Mouse (Mus musculus): ENCODE measurements around the gene Rin2. TPM values are rescaled to one million over a fixed set of nuclear protein-coding genes. Genes with fewer than 3 reads are reported as not detected.

Gene Rin2
- polyA plus RNA-seq, 1 experiment from 2014 or later = 26.7 TPM

DNA sequence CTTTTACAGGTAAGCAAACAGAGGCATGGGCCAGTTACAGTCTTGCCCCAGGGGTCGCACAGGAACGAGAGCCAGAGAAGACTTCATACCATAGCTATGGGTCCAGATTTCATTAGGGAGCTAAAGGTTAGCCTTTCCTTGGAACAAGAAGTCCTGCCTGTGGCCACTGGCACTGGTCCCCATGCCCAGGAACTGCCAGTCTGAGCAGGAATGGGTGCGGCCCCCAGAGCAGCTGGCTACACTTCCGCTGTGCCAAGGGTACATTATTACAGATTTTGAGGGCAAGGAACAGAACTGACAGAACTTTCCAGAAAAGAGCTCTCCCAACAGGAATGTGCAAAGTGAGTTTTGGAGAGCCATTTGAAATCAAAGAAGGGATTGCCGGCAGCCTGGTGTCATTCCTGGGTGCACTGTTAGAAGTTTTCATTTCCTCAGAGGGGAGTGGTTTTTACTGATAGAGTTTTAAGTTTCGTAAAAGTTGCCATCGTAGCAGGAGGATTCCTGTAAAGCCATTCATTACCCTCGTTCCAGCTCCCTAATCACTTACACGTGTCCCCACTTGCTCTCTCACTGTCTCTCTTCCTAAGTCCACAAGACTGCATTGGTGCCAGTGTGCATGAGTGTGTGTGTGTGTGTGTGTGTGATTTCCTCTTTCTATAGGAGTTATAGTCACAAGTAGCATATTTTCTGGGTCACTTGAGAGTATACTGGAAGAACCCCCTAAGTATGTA is 126.5 kb downstream of the Rin2 start:
- ATAC-seq (ENCODE audit: insufficient read depth) = no peak
- H3K9me3 ChIP-seq (ENCODE audit: low read depth, low read length) = peaks cover 4% of the 10 kb centered on the region; the same call in 1 of the 2 replicates
- no peak overlapping the region for H3K4me3 ChIP-seq (ENCODE audit: low read depth, low read length)
- H3K4me2 ChIP-seq = no peak overlapping the region
- no peaks in the 10 kb centered on the region for H3K36me3 ChIP-seq (ENCODE audit: insufficient read depth)
- 75% methylated on average over 9 of the region's 9 CpGs for WGBS
- no peak overlapping the region for H3K27ac ChIP-seq (ENCODE audit: low read depth)
- TF ChIP-seq CTCF (IDR thresholded peaks at IDR 0.05; ENCODE audit: low read depth) = no peak
- DNase-seq = no peak
- H3K9ac ChIP-seq = no peak overlapping the region
- no peaks in the 10 kb centered on the region for H3K4me1 ChIP-seq (ENCODE audit: insufficient read depth)
- no peaks in the 10 kb centered on the region for H3K27me3 ChIP-seq (ENCODE audit: insufficient read depth, low read length)

DNA sequence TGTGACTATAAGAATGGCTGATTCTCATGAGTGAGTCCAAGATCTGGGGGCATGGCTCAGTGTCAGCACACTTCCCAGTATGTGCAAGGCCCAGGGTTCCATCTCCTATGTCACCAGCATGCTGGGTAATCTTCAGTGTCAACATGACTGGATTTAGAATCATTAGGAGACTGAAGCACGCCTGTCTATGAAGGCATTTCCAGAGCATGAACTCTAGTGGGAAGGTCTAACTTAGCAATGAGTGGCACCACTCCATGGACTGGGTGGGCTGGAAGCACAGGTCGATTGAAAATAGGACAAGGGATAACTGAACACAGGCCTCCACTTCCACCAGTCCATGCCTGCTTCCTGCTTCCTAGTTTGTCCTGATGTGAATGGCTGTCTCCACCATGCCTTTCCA is 127.6 kb downstream of the Rin2 start:
- WGBS = 70% methylated on average over 2 of the region's 2 CpGs
- H3K9ac ChIP-seq = no peak overlapping the region
- H3K4me2 ChIP-seq = no peak overlapping the region
- DNase-seq (no peak), ATAC-seq (ENCODE audit: insufficient read depth) (no peak)
- H3K36me3 ChIP-seq (ENCODE audit: insufficient read depth) = no peaks in the 10 kb centered on the region
- H3K4me1 ChIP-seq (ENCODE audit: insufficient read depth) = no peaks in the 10 kb centered on the region
- H3K27ac ChIP-seq (ENCODE audit: low read depth) = no peak overlapping the region
- no peak for TF ChIP-seq CTCF (IDR thresholded peaks at IDR 0.05; ENCODE audit: low read depth)
- H3K9me3 ChIP-seq (ENCODE audit: low read depth, low read length) = peaks cover 4% of the 10 kb centered on the region; the same call in 1 of the 2 replicates
- no peaks in the 10 kb centered on the region for H3K27me3 ChIP-seq (ENCODE audit: insufficient read depth, low read length)
- H3K4me3 ChIP-seq (ENCODE audit: low read depth, low read length) = no peak overlapping the region

DNA sequence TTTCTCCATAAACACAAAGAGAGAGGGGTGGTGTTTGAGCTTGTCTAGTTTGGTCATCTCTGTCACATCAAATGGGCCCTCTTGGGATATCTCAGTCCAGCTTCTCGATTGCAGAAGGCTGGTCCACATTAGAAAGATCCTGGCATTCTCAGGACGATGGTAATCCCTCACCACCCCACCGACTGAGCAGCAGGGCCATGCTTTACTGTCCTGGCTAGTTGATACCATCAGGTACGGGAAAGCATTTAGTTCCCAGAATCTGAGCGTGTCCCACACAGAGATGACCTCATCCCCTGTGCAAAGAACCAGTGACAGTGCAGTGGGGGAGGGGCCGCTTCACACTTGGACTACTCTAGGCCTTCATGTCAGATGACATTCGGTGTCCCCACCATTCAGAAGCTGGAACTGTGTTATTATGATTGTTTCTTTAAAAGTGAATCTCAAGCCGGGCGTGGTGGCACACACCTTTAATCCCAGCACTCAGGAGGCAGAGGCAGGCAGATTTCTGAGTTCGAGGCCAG is 128.9 kb downstream of the Rin2 start:
- Histone ChIP-seq H3K27ac (ENCODE audit: low read depth) (no peak overlapping the region), H3K27me3 (ENCODE audit: insufficient read depth, low read length) (no peaks in the 10 kb centered on the region), H3K4me3 (ENCODE audit: low read depth, low read length) (no peak overlapping the region), H3K9me3 (ENCODE audit: low read depth, low read length) (peaks cover 4% of the 10 kb centered on the region; the same call in 1 of the 2 replicates), H3K9ac (no peak overlapping the region), H3K36me3 (ENCODE audit: insufficient read depth) (no peaks in the 10 kb centered on the region), H3K4me2 (no peak overlapping the region), H3K4me1 (ENCODE audit: insufficient read depth) (no peaks in the 10 kb centered on the region)
- no peak for DNase-seq
- ATAC-seq (ENCODE audit: insufficient read depth) = no peak
- TF ChIP-seq CTCF (IDR thresholded peaks at IDR 0.05; ENCODE audit: low read depth) = no peak
- WGBS = 86% methylated on average over 10 of the region's 10 CpGs

DNA sequence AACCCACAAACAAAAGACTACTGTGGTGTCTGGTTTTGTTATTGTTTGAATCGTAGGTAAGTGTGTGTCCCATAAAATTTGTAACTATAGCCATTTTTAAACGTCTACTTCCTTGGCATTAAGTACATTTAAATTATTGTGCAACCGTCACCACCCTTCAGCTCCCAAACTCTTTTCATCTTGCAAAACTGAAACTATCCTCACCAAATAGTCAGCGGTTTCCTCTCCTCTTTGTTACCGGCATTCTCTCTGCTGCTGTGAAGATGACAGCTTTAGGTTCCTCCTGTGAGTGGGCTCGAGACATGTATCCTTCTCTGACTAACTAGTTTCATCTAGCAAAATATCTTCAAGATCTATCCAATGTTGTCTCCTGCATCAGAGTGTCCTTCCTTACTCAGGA is 129.5 kb downstream of the Rin2 start:
- Histone ChIP-seq H3K36me3 (ENCODE audit: insufficient read depth) (no peaks in the 10 kb centered on the region), H3K27me3 (ENCODE audit: insufficient read depth, low read length) (no peaks in the 10 kb centered on the region), H3K4me1 (ENCODE audit: insufficient read depth) (no peaks in the 10 kb centered on the region), H3K27ac (ENCODE audit: low read depth) (no peak overlapping the region), H3K4me2 (no peak overlapping the region), H3K4me3 (ENCODE audit: low read depth, low read length) (no peak overlapping the region), H3K9me3 (ENCODE audit: low read depth, low read length) (peaks cover 4% of the 10 kb centered on the region; the same call in 1 of the 2 replicates), H3K9ac (no peak overlapping the region)
- no peak for TF ChIP-seq CTCF (IDR thresholded peaks at IDR 0.05; ENCODE audit: low read depth)
- ATAC-seq (ENCODE audit: insufficient read depth) (no peak), DNase-seq (no peak)
- WGBS = 88% methylated on average over 6 of the region's 6 CpGs

- ATAC-seq (ENCODE audit: insufficient read depth) = no peak
- Histone ChIP-seq H3K36me3 (ENCODE audit: insufficient read depth) (no peaks in the 10 kb centered on the region), H3K9me3 (ENCODE audit: low read depth, low read length) (peaks cover 4% of the 10 kb centered on the region; the same call in 1 of the 2 replicates), H3K4me2 (no peak overlapping the region), H3K27me3 (ENCODE audit: insufficient read depth, low read length) (no peaks in the 10 kb centered on the region), H3K27ac (ENCODE audit: low read depth) (no peak overlapping the region), H3K4me1 (ENCODE audit: insufficient read depth) (no peaks in the 10 kb centered on the region), H3K9ac (no peak overlapping the region), H3K4me3 (ENCODE audit: low read depth, low read length) (no peak overlapping the region)
- TF ChIP-seq CTCF (IDR thresholded peaks at IDR 0.05; ENCODE audit: low read depth) = no peak
- no peak for DNase-seq
- WGBS = 51% methylated on average over 2 of the region's 2 CpGs
These were observed 132.3 kb downstream of the Rin2 start for GRCm38 (mm10) chr2:145807276-145807675.

DNA sequence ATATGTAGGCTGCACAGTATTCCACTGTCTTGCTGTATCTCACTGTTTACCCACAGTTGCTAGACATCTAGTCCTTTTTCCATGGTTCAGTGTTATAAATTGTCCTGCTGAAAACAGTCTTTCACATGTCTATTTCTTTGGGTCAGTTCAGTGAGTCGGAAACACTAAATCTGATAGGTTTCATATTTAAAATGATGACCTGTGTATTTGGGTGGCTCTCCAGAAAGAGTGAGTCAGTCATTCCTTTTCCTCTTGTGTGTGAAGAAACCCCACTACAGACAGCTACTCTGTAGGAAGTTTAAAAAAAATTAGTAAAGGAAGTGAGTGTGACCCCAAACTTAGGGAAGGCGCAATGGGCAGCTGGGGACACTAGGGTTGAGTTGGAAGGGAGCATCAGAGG is 133.2 kb downstream of the Rin2 start:
- WGBS = 87% methylated on average over 2 of the region's 2 CpGs
- Histone ChIP-seq H3K4me2 (no peak overlapping the region), H3K9me3 (ENCODE audit: low read depth, low read length) (peaks cover 4% of the 10 kb centered on the region; the same call in 1 of the 2 replicates), H3K4me3 (ENCODE audit: low read depth, low read length) (no peak overlapping the region), H3K4me1 (ENCODE audit: insufficient read depth) (no peaks in the 10 kb centered on the region), H3K9ac (no peak overlapping the region), H3K36me3 (ENCODE audit: insufficient read depth) (no peaks in the 10 kb centered on the region), H3K27me3 (ENCODE audit: insufficient read depth, low read length) (no peaks in the 10 kb centered on the region), H3K27ac (ENCODE audit: low read depth) (no peak overlapping the region)
- DNase-seq (no peak), ATAC-seq (ENCODE audit: insufficient read depth) (no peak)
- no peak for TF ChIP-seq CTCF (IDR thresholded peaks at IDR 0.05; ENCODE audit: low read depth)

DNA sequence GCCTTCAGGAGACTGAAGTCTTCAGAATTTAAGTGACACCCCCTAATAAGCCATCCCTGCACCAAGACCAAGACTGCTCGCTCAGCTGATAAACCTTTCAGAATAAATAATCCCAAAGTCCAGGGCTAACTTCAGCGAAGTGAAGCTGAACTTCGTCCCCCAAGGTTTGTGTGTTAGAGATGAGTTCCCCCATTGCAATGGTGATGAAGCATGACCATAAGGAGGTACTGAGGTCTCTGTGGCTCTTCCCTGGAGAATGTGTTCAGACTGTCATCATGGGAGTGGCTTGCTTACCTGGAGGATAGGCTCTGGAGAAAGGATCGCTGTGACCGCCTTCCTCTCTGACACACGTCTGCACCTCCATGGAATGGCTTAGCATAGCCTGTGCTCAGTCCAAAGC is 133.7 kb downstream of the Rin2 start:
- ATAC-seq (ENCODE audit: insufficient read depth) = no peak
- Histone ChIP-seq H3K9me3 (ENCODE audit: low read depth, low read length) (peaks cover 4% of the 10 kb centered on the region; the same call in 1 of the 2 replicates), H3K27ac (ENCODE audit: low read depth) (no peak overlapping the region), H3K36me3 (ENCODE audit: insufficient read depth) (no peaks in the 10 kb centered on the region), H3K4me1 (ENCODE audit: insufficient read depth) (no peaks in the 10 kb centered on the region), H3K4me2 (no peak overlapping the region), H3K27me3 (ENCODE audit: insufficient read depth, low read length) (no peaks in the 10 kb centered on the region), H3K9ac (no peak overlapping the region), H3K4me3 (ENCODE audit: low read depth, low read length) (no peak overlapping the region)
- 91% methylated on average over 6 of the region's 6 CpGs for WGBS
- TF ChIP-seq CTCF (IDR thresholded peaks at IDR 0.05; ENCODE audit: low read depth) = no peak
- no peak for DNase-seq
